Mouse (Mus musculus) embryonic fibroblast, embryonic 13.5 days (primary cell): ENCODE results near the gene Nectin2.

Experiments used
- CTCF ChIP-seq: IDR thresholded peaks from 2 replicates; pipeline ENCODE4 v1.5.1; 2011; ENCODE audit warnings: mild to moderate bottlenecking, control low read depth, low read length, moderate library complexity, borderline replicate concordance; ENCODE audit not compliant: insufficient read depth
- POLR2A ChIP-seq: IDR thresholded peaks from 2 replicates; pipeline ENCODE4 v1.6.1; 2011; ENCODE audit warnings: low read depth, mild to moderate bottlenecking, control low read depth, low read length, moderate library complexity

GRCm38 (mm10) chr7:19758623-19759022 lies 8.3 kb upstream of the Nectin2 start:
- TF ChIP-seq POLR2A (no peak), CTCF (no peak)
